ENCODE assay signal across 10 mouse cellular contexts in genomic region chr17:25127079-25127478, GRCm38 (mm10). TPM values are rescaled to one million over a fixed set of nuclear protein-coding genes. Genes with fewer than 3 reads are reported as not detected.
DNase-seq lines count a peak whose midpoint lies in the region; ATAC-seq and TF ChIP-seq lines count a peak whose summit lies in the region.
"Had no signal": no experiment of that assay in that cellular context is flagged by ENCODE, and none has a peak within 500 bp of the region (broad histone marks: within the 10 kb centered on the region; RNA-seq: fewer than 3 reads in every experiment).

No protein-coding gene starts in this region.

- H3K4me2 ChIP-seq in heart, postnatal 0 days (ENCODE audit: low read depth, low read length), result peak overlapping the region; percentile 21; the same call in 1 of the 2 replicates
- no peak overlapping the region for H3K4me2 ChIP-seq in forebrain, embryonic 15.5 days (replicated peaks)
- H3K4me2 ChIP-seq: limb, embryonic 12.5 days had no signal

- no peaks in the 10 kb centered on the region for H3K9me3 ChIP-seq in heart, postnatal 0 days (replicated peaks; ENCODE audit: control insufficient read depth, low read length)
- no peaks in the 10 kb centered on the region for H3K9me3 ChIP-seq in forebrain, embryonic 15.5 days
- H3K9me3 ChIP-seq: limb, embryonic 12.5 days had no signal

- no peak overlapping the region for H3K4me3 ChIP-seq in heart, postnatal 0 days (ENCODE audit: low read depth, low read length)
- no peak overlapping the region for H3K4me3 ChIP-seq in forebrain, embryonic 15.5 days
- H3K4me3 ChIP-seq: limb, embryonic 12.5 days had no signal

- WGBS in heart, postnatal 0 days, result 11% methylated on average over 8 of the region's 8 CpGs
- WGBS in forebrain, embryonic 15.5 days, result 60% methylated on average over 8 of the region's 8 CpGs

- H3K27ac ChIP-seq in heart, postnatal 0 days (ENCODE audit: low read depth), result no peak overlapping the region
- no peak overlapping the region for H3K27ac ChIP-seq in forebrain, embryonic 15.5 days (replicated peaks)
- H3K27ac ChIP-seq: limb, embryonic 12.5 days had no signal

- no peaks in the 10 kb centered on the region for H3K36me3 ChIP-seq in heart, postnatal 0 days (replicated peaks; ENCODE audit: control insufficient read depth, insufficient read depth, low read length)
- H3K36me3 ChIP-seq in forebrain, embryonic 15.5 days, result no peaks in the 10 kb centered on the region
- H3K36me3 ChIP-seq: limb, embryonic 12.5 days had no signal

- no peaks in the 10 kb centered on the region for H3K27me3 ChIP-seq in heart, postnatal 0 days (ENCODE audit: control insufficient read depth, insufficient read depth, low read length)
- no peaks in the 10 kb centered on the region for H3K27me3 ChIP-seq in forebrain, embryonic 15.5 days
- H3K27me3 ChIP-seq: limb, embryonic 12.5 days had no signal

- TF ChIP-seq EP300 in heart, postnatal 0 days (IDR thresholded peaks at IDR 0.05; ENCODE audit: low read depth), result no peak

- no peak overlapping the region for H3K9ac ChIP-seq in heart, postnatal 0 days (replicated peaks; ENCODE audit: low read depth, low read length)
- H3K9ac ChIP-seq in forebrain, embryonic 15.5 days (replicated peaks), result no peak overlapping the region
- H3K9ac ChIP-seq: limb, embryonic 12.5 days had no signal

- H3K4me1 ChIP-seq in heart, postnatal 0 days (ENCODE audit: control insufficient read depth, insufficient read depth), result no peaks in the 10 kb centered on the region
- no peaks in the 10 kb centered on the region for H3K4me1 ChIP-seq in forebrain, embryonic 15.5 days
- H3K4me1 ChIP-seq: limb, embryonic 12.5 days had no signal

- peak; percentile 76; the same call in 1 of the 2 replicates for ATAC-seq in heart, postnatal 0 days (ENCODE audit: insufficient read depth, low read depth)
- ATAC-seq in forebrain, embryonic 15.5 days (replicated peaks), result no peak

- DNase-seq in layer of hippocampus, adult 9-11 months, result peak; percentile 66
- DNase-seq in layer of hippocampus, postnatal 14 days (ENCODE audit: low spot score in 2 of 2), result no peak
- peak; percentile 31 for DNase-seq in adrenal gland, adult 8-10 months
- peak; percentile 25 for DNase-seq in heart, postnatal 0 days (ENCODE audit: low spot score)
- DNase-seq in spleen, postnatal 36 days (ENCODE audit: low spot score in 2 of 2), result peak; percentile 19 to 21
- no peak for DNase-seq in cerebellum, postnatal 4 days (ENCODE audit: low spot score in 2 of 2)
- DNase-seq in right cerebral cortex, postnatal 4 days, result no peak
- DNase-seq: gastrocnemius, postnatal 36 days had no signal

- no peak for TF ChIP-seq CTCF in heart, postnatal 0 days (IDR thresholded peaks at IDR 0.05; ENCODE audit: low read depth)

RNA-seq across cellular contexts. Expression of gene Clcn7, which starts 6.1 kb away (rescaled TPM):
- 10 to 100 TPM; 47.3 to 51.1 TPM for total RNA-seq in layer of hippocampus, postnatal 14 days (2021)
- 10 to 100 TPM; 47.4 to 77.7 (median 67.8) TPM for total RNA-seq in adrenal gland, adult 8-10 months (2022)
- 15.4 and 20.3 TPM in 2 replicates for total RNA-seq in heart, postnatal 0 days (2014; rRNA removed; ENCODE audit: low replicate concordance)
- 12.6 and 12.8 TPM in 2 replicates for polyA plus RNA-seq in heart, postnatal 0 days (2015; fragmentation: Nextera tagmentation; extraction: Ambion mirVana)
- polyA plus RNA-seq in forebrain, embryonic 15.5 days (2015; fragmentation: Nextera tagmentation; extraction: Ambion mirVana), result 28.8 and 30.4 TPM in 2 replicates

RNA-seq across cellular contexts. Expression of gene Ptx4, which starts 6.5 kb away (rescaled TPM):
- 1 to 10 TPM; 1.4 to 1.6 TPM for total RNA-seq in layer of hippocampus, postnatal 14 days (2021)
- total RNA-seq in adrenal gland, adult 8-10 months (2022), result not detected
- 0.12 TPM in 1 of 2 replicates, not detected in the other for total RNA-seq in heart, postnatal 0 days (2014; rRNA removed; ENCODE audit: low replicate concordance)
- polyA plus RNA-seq in heart, postnatal 0 days (2015; fragmentation: Nextera tagmentation; extraction: Ambion mirVana), result 0.22 TPM in 2 replicates
- polyA plus RNA-seq in forebrain, embryonic 15.5 days (2015; fragmentation: Nextera tagmentation; extraction: Ambion mirVana), result not detected in 2 replicates

RNA-seq across cellular contexts. Expression of gene Telo2, which starts 11.3 kb away (rescaled TPM):
- total RNA-seq in layer of hippocampus, postnatal 14 days (2021), result 10 to 100 TPM; 30.1 to 33.4 TPM
- total RNA-seq in adrenal gland, adult 8-10 months (2022), result 10 to 100 TPM; 24.0 to 40.2 (median 29.5) TPM
- 27.9 and 31.4 TPM in 2 replicates for total RNA-seq in heart, postnatal 0 days (2014; rRNA removed; ENCODE audit: low replicate concordance)
- polyA plus RNA-seq in heart, postnatal 0 days (2015; fragmentation: Nextera tagmentation; extraction: Ambion mirVana), result 13.2 and 15.3 TPM in 2 replicates
- 54.6 and 57.2 TPM in 2 replicates for polyA plus RNA-seq in forebrain, embryonic 15.5 days (2015; fragmentation: Nextera tagmentation; extraction: Ambion mirVana)

RNA-seq across cellular contexts. Expression of gene Ccdc154, which starts 35.2 kb away (rescaled TPM):
- total RNA-seq in layer of hippocampus, postnatal 14 days (2021), result under 1 TPM in 1 of 2 experiments, not detected in 1; 0.26 TPM
- under 1 TPM in 3 of 4 experiments, not detected in 1; 0.09 to 0.34 (median 0.19) TPM for total RNA-seq in adrenal gland, adult 8-10 months (2022)
- not detected in 2 replicates for total RNA-seq in heart, postnatal 0 days (2014; rRNA removed; ENCODE audit: low replicate concordance)
- not detected in 2 replicates for polyA plus RNA-seq in heart, postnatal 0 days (2015; fragmentation: Nextera tagmentation; extraction: Ambion mirVana)
- polyA plus RNA-seq in forebrain, embryonic 15.5 days (2015; fragmentation: Nextera tagmentation; extraction: Ambion mirVana), result not detected in 2 replicates
- total RNA-seq: gastrocnemius, postnatal 36 days had no signal
- polyA plus RNA-seq: limb, embryonic 12.5 days had no signal

RNA-seq across cellular contexts. Expression of gene Tmem204, which starts 43.7 kb away (rescaled TPM):
- 10 to 100 TPM; 10.1 to 10.7 TPM for total RNA-seq in layer of hippocampus, postnatal 14 days (2021)
- total RNA-seq in adrenal gland, adult 8-10 months (2022), result 10 to 100 TPM; 35.3 to 56.0 (median 52.6) TPM
- total RNA-seq in heart, postnatal 0 days (2014; rRNA removed; ENCODE audit: low replicate concordance), result 53.8 and 56.4 TPM in 2 replicates
- 27.2 and 27.9 TPM in 2 replicates for polyA plus RNA-seq in heart, postnatal 0 days (2015; fragmentation: Nextera tagmentation; extraction: Ambion mirVana)
- 10.5 and 11.5 TPM in 2 replicates for polyA plus RNA-seq in forebrain, embryonic 15.5 days (2015; fragmentation: Nextera tagmentation; extraction: Ambion mirVana)

Comparison
In these comparisons a context has a peak if more than half of its experiments do, and no peak if none do; other contexts are left out.
1. DNase-seq: peak in layer of hippocampus, adult 9-11 months (single experiment), adrenal gland, adult 8-10 months (single experiment), heart, postnatal 0 days (single experiment) and spleen, postnatal 36 days (2 of 2); none in layer of hippocampus, postnatal 14 days (0 of 2), cerebellum, postnatal 4 days (0 of 2) and right cerebral cortex, postnatal 4 days (single experiment).